Mouse (Mus musculus) liver, embryonic 12.5 days (tissue): ENCODE data around the gene 2310061I04Rik. TPM values are rescaled to one million over a fixed set of nuclear protein-coding genes. Genes with fewer than 3 reads are reported as not detected.

Experiments used
- microRNA counts: library from miRNA; unstranded; fragments of <30 nt; microRNA quantifications from one replicate; lab custom pipeline; 2017
- microRNA-seq: library from miRNA; unstranded; fragments of <30 nt; microRNA quantifications from one replicate; pipeline ENCODE4, GENCODE M21; 2017
- polyA plus RNA-seq: library from polyadenylated mRNA; unstranded; fragments of >200 nt; fragmentation: Nextera tagmentation; extraction: Ambion mirVana; gene quantifications from 2 replicates; pipeline ENCODE4 v1.2.1, GENCODE M21; 2016

Gene 2310061I04Rik
- polyA plus RNA-seq, 1 experiment from 2014 or later, result 20.2 TPM

MicroRNAs within 50 kb of the gene (microRNA counts, 519-probe panel; counts per million panel counts)
- microRNA mmu-miR-1894-3p (lab: Ali Mortazavi, UCI) (582 counts per million, percentile 70 among the panel's probes with 10 or more counts), microRNA mmu-miR-1894-5p (lab: Ali Mortazavi, UCI) (582 counts per million, percentile 70 among the panel's probes with 10 or more counts)

Small RNA genes lying within 50 kb of the gene (microRNA-seq; reads per million reads assigned to microRNA genes)
- gene Gm28033 (1.4 reads per million), gene Mir1894 (not detected)

Other genes with a start within 250 kb of the 2310061I04Rik start
- 10.7 and 11.8 TPM in 2 replicates for gene Vars2, start 229.8 kb downstream of the 2310061I04Rik start, polyA plus RNA-seq
- 38.3 and 44.0 TPM in 2 replicates for gene Gtf2h4, start 223.7 kb downstream of the 2310061I04Rik start, polyA plus RNA-seq
- gene Ddr1, start 192.8 kb downstream of the 2310061I04Rik start, polyA plus RNA-seq, result 5.7 and 6.1 TPM in 2 replicates
- gene Ier3, start 75.7 kb downstream of the 2310061I04Rik start, polyA plus RNA-seq, result 16.8 and 19.9 TPM in 2 replicates
- 38.0 and 43.1 TPM in 2 replicates for gene Flot1, start 74.2 kb downstream of the 2310061I04Rik start, polyA plus RNA-seq
- gene Tubb5, start 59.1 kb downstream of the 2310061I04Rik start, polyA plus RNA-seq, result 577 and 600 TPM in 2 replicates
- 14.2 and 15.0 TPM in 2 replicates for gene Mdc1, start 55.9 kb downstream of the 2310061I04Rik start, polyA plus RNA-seq
- gene Nrm, start 36.1 kb downstream of the 2310061I04Rik start, polyA plus RNA-seq, result 29.5 and 29.8 TPM in 2 replicates
- 11.9 and 12.6 TPM in 2 replicates for gene Ppp1r18, start 31.8 kb downstream of the 2310061I04Rik start, polyA plus RNA-seq
- 50.7 and 52.8 TPM in 2 replicates for gene Dhx16, start 17.6 kb downstream of the 2310061I04Rik start, polyA plus RNA-seq
- 15.0 and 16.8 TPM in 2 replicates for gene Atat1, start 12.6 kb upstream of the 2310061I04Rik start, polyA plus RNA-seq
- 113 and 123 TPM in 2 replicates for gene Mrps18b, start 19.0 kb upstream of the 2310061I04Rik start, polyA plus RNA-seq
- gene Ppp1r10, start 19.0 kb upstream of the 2310061I04Rik start, polyA plus RNA-seq, result 29.0 and 32.8 TPM in 2 replicates
- 90.2 and 90.5 TPM in 2 replicates for gene Abcf1, start 72.3 kb upstream of the 2310061I04Rik start, polyA plus RNA-seq
- 23.7 and 25.1 TPM in 2 replicates for gene Gnl1, start 82.4 kb upstream of the 2310061I04Rik start, polyA plus RNA-seq
- 12.6 and 13.7 TPM in 2 replicates for gene Prr3, start 82.8 kb upstream of the 2310061I04Rik start, polyA plus RNA-seq
- 4.6 and 5.7 TPM in 2 replicates for gene H2-T24, start 123.1 kb upstream of the 2310061I04Rik start, polyA plus RNA-seq
- gene H2-T23, start 135.4 kb upstream of the 2310061I04Rik start, polyA plus RNA-seq, result 19.5 and 20.5 TPM in 2 replicates
- gene H2-T22, start 145.3 kb upstream of the 2310061I04Rik start, polyA plus RNA-seq, result 7.5 and 8.4 TPM in 2 replicates
- not detected in 2 replicates for gene Gm6034, start 145.5 kb upstream of the 2310061I04Rik start, polyA plus RNA-seq
- not detected in 2 replicates for gene Gm11127, start 160.9 kb upstream of the 2310061I04Rik start, polyA plus RNA-seq
- not detected in 2 replicates for gene Gm19684, start 224.2 kb upstream of the 2310061I04Rik start, polyA plus RNA-seq
- gene Gm7030, start 232.0 kb upstream of the 2310061I04Rik start, polyA plus RNA-seq, result not detected in 2 replicates